Mouse (Mus musculus) ES-Bruce4 (cell line): ENCODE measurements around the gene Arhgap17. TPM values are rescaled to one million over a fixed set of nuclear protein-coding genes. Genes with fewer than 3 reads are reported as not detected.

Source experiments
- H3K27ac ChIP-seq: 2 replicates; pipeline ENCODE4 v1.5.1; 2012; ENCODE audit warnings: low read length, inconsistent platforms; ENCODE audit not compliant: insufficient read depth
- H3K27me3 ChIP-seq: 2 replicates; pipeline ENCODE4 v1.6.1; 2012; ENCODE audit warnings: mild to moderate bottlenecking, low read length, inconsistent platforms; ENCODE audit not compliant: control insufficient read depth, poor library complexity, insufficient read depth, severe bottlenecking
- H3K36me3 ChIP-seq: 2 replicates; pipeline ENCODE4 v1.6.1; 2012; ENCODE audit warnings: inconsistent platforms, mild to moderate bottlenecking, low read length, moderate library complexity; ENCODE audit not compliant: control insufficient read depth, poor library complexity, insufficient read depth, severe bottlenecking
- H3K4me1 ChIP-seq: one replicate; pipeline ENCODE4 v1.8.1; 2011; ENCODE audit warnings: low read length; ENCODE audit not compliant: control insufficient read depth, insufficient read depth
- H3K4me3 ChIP-seq: 2 replicates; pipeline ENCODE4 v1.5.1; 2011; ENCODE audit warnings: low read depth, mild to moderate bottlenecking, low read length
- H3K9ac ChIP-seq: 2 replicates; pipeline ENCODE4 v1.6.1; 2012; ENCODE audit warnings: low read depth, mild to moderate bottlenecking, inconsistent platforms; ENCODE audit not compliant: poor library complexity, severe bottlenecking
- H3K9me3 ChIP-seq: replicated peaks from 2 replicates; pipeline ENCODE4 v1.6.1; 2012; ENCODE audit warnings: mild to moderate bottlenecking, low read length, inconsistent platforms; ENCODE audit not compliant: control insufficient read depth, poor library complexity, insufficient read depth, severe bottlenecking
- CTCF ChIP-seq: IDR thresholded peaks from one replicate; pipeline ENCODE4 v1.8.1; 2011; ENCODE audit warnings: low read depth, low read length
- EP300 ChIP-seq: IDR thresholded peaks from 2 replicates; pipeline ENCODE4 v1.6.1; 2011; ENCODE audit warnings: low read depth, low read length; ENCODE audit not compliant: insufficient read depth
- POLR2A ChIP-seq: IDR thresholded peaks from one replicate; pipeline ENCODE4 v1.8.1; 2011; ENCODE audit warnings: low read length; ENCODE audit not compliant: insufficient read depth
- polyA plus RNA-seq: library from polyadenylated mRNA; stranded (reverse); fragments of >200 nt; gene quantifications from 2 replicates; pipeline ENCODE4 v1.2.4, GENCODE M21; 2011; ENCODE audit warnings: low read depth; ENCODE audit not compliant: missing spikeins, insufficient read depth, insufficient read length

Arhgap17 gene
- polyA plus RNA-seq, 1 experiment, result 38.2 TPM

- TF ChIP-seq EP300 (no peak), CTCF (no peak), POLR2A (no peak)
Observed at GRCm38 (mm10) chr7:123254196-123254970, 115.3 kb downstream of the Arhgap17 start.

GRCm38 (mm10) chr7:123253396-123253795, 116.3 kb downstream of the Arhgap17 start:
- Histone ChIP-seq H3K4me1 (peaks cover 6% of the 10 kb centered on the region), H3K27ac (no peak overlapping the region), H3K4me3 (no peak overlapping the region), H3K27me3 (no peaks in the 10 kb centered on the region), H3K36me3 (no peaks in the 10 kb centered on the region), H3K9me3 (no peaks in the 10 kb centered on the region), H3K9ac (no peak overlapping the region)
- TF ChIP-seq EP300 (no peak), POLR2A (no peak), CTCF (no peak)

More at GRCm38 (mm10) chr7:123254196-123254970, 115.3 kb downstream of the Arhgap17 start:
- no peak overlapping the region for H3K27ac ChIP-seq
- peaks cover 6% of the 10 kb centered on the region for H3K4me1 ChIP-seq
- no peaks in the 10 kb centered on the region for H3K27me3 ChIP-seq
- no peaks in the 10 kb centered on the region for H3K36me3 ChIP-seq
- no peak overlapping the region for H3K9ac ChIP-seq
- H3K4me3 ChIP-seq, result no peak overlapping the region
- no peaks in the 10 kb centered on the region for H3K9me3 ChIP-seq

DNA sequence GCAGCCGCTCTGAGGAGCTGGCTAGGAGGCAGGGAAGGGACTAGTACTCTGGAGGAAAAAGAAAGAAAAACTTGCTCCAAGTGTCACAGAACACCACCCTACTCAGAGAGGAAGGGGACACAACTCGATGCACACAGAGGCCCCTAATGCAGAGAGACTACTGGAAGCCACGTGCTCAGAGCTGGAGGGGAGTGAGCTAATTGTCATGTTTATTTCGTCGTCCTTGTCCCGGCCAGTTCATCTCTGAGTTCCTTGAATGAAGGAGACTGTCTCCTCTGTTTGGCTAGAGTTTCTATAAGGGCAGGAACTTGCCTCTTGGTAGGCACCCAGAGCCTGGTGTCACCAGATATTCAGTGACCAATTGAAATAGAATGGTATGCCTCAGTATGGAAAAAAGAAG, 118.4 kb downstream of the Arhgap17 start:
- Histone ChIP-seq H3K9ac (no peak overlapping the region), H3K27me3 (no peaks in the 10 kb centered on the region), H3K4me1 (peaks cover 8% of the 10 kb centered on the region), H3K9me3 (no peaks in the 10 kb centered on the region), H3K4me3 (no peak overlapping the region), H3K36me3 (no peaks in the 10 kb centered on the region), H3K27ac (peak overlapping the region; percentile 8; the same call in 1 of the 2 replicates)
- TF ChIP-seq EP300 (peak; percentile 78), POLR2A (no peak)

- Histone ChIP-seq H3K27ac (0 out of 2 replicates have a peak overlapping the region, but pooled peaks have one; percentile 7), H3K9ac (no peak overlapping the region), H3K36me3 (no peaks in the 10 kb centered on the region), H3K4me1 (peaks cover 8% of the 10 kb centered on the region), H3K27me3 (no peaks in the 10 kb centered on the region), H3K4me3 (no peak overlapping the region), H3K9me3 (no peaks in the 10 kb centered on the region)
- TF ChIP-seq CTCF, result no peak
- peak; percentile 73; the same call in 1 of the 2 replicates for TF ChIP-seq EP300
Observed at GRCm38 (mm10) chr7:123248166-123248565, 121.5 kb downstream of the Arhgap17 start.

DNA sequence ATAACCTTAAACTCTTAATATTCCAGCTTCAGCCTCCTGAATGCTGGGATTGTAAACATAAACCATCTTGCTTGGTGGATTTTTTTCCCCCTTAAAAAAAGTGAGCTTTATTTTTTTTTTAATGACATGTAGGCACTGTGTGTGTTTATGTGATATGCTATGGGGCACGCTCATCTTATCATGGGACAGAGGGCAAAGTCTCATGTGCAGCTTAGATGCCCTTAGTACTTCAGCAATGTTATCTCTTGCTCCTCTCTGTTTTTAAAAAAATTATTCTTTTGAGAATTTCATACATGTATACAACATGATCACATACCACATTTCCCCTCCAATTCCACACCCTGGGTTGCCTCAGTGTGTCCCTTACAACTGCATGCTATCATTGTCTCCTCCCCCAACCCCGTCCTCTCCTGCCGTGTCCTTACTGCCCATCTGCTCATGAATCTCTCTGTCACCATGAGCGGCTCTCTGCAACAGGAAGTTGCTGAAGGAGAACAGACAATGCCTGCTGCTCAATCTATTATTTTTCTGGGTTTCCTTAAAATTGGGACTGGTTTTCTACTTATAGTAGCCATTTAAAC, 123.1 kb downstream of the Arhgap17 start:
- peaks cover 6% of the 10 kb centered on the region for H3K4me1 ChIP-seq
- no peak overlapping the region for H3K9ac ChIP-seq
- no peaks in the 10 kb centered on the region for H3K36me3 ChIP-seq
- TF ChIP-seq CTCF (no peak), POLR2A (no peak), EP300 (no peak)
- no peak overlapping the region for H3K27ac ChIP-seq
- H3K27me3 ChIP-seq, result no peaks in the 10 kb centered on the region
- H3K9me3 ChIP-seq, result no peaks in the 10 kb centered on the region
- no peak overlapping the region for H3K4me3 ChIP-seq

GRCm38 (mm10) chr7:123244833-123245232, 124.9 kb downstream of the Arhgap17 start:
- Histone ChIP-seq H3K9me3 (no peaks in the 10 kb centered on the region), H3K4me3 (no peak overlapping the region), H3K27ac (no peak overlapping the region), H3K27me3 (no peaks in the 10 kb centered on the region), H3K9ac (no peak overlapping the region), H3K4me1 (peaks cover 1% of the 10 kb centered on the region), H3K36me3 (no peaks in the 10 kb centered on the region)
- TF ChIP-seq CTCF (no peak), EP300 (no peak), POLR2A (no peak)
